Mouse (Mus musculus) left cerebral cortex, adult 18-20 months (tissue): Measurements from ENCODE around the gene Olfr467. TPM values are rescaled to one million over a fixed set of nuclear protein-coding genes. Genes with fewer than 3 reads are reported as not detected.
"Not testable (repeated sequence)": the region's sequence is repeated elsewhere in the genome, so short reads cannot be mapped to it uniquely, and the experiment has no call there.

Experiments used
- DNase-seq, 2 experiments: peaks; one replicate each; pipeline ENCODE4 v3.0.0; 2021 to 2022; ENCODE audit warnings: low spot score in 2 of 2, mixed read lengths in 1 of 2
- long read RNA-seq, 2 experiments: library from polyadenylated mRNA; stranded (forward); transcript quantifications; one replicate each; pipeline ENCODE4 v2.0.0; 2021
- total RNA-seq, 2 experiments: library from RNA; stranded (reverse); gene quantifications; 2 replicates each; pipeline ENCODE4 v1.2.3; 2021

Gene Olfr467
- total RNA-seq: not detected
- long read RNA-seq, experiment 1: 0 reads
- long read RNA-seq, experiment 2: 0 reads

- no peak for DNase-seq
These were observed at the start of gene Olfr467 for GRCm38 (mm10) chr7:107811963-107812362. Olfr467 (plus strand) TSS chr7:107812263.

- DNase-seq: no peak
These were observed 41.3 kb upstream of the Olfr467 start for GRCm38 (mm10) chr7:107770812-107771211.

- no peak for DNase-seq
These were observed 33.8 kb upstream of the Olfr467 start for GRCm38 (mm10) chr7:107778216-107778615.

- DNase-seq: peak in 1 of 2 experiments; percentile 22
These were observed 32.5 kb upstream of the Olfr467 start for GRCm38 (mm10) chr7:107779611-107780010.

GRCm38 (mm10) chr7:107787977-107788620 lies 24.0 kb upstream of the Olfr467 start:
- peak; percentile 12 to 21 for DNase-seq

- no peak for DNase-seq
These were observed 15.6 kb upstream of the Olfr467 start for GRCm38 (mm10) chr7:107796500-107796899.

GRCm38 (mm10) chr7:107801108-107801507 lies 11.0 kb upstream of the Olfr467 start, which contains the start of gene Ovch2:
Ovch2 (minus strand) TSS chr7:107801208.
- DNase-seq: no peak

- no peak for DNase-seq
These were observed 9.9 kb upstream of the Olfr467 start for GRCm38 (mm10) chr7:107802138-107802537.

- DNase-seq: no peak
These were observed 7.4 kb downstream of the Olfr467 start for GRCm38 (mm10) chr7:107819442-107819841.

- DNase-seq: not testable (repeated sequence)
These were observed 11.8 kb downstream of the Olfr467 start for GRCm38 (mm10) chr7:107823867-107824266.

- not testable (repeated sequence) for DNase-seq
These were observed 13.4 kb downstream of the Olfr467 start, which contains the start of gene Olfr469 for GRCm38 (mm10) chr7:107825441-107825840. Olfr469 (minus strand) TSS chr7:107825541.

- DNase-seq: no peak
These were observed 29.7 kb downstream of the Olfr467 start for GRCm38 (mm10) chr7:107841719-107842118.

- not testable (repeated sequence) for DNase-seq
These were observed 35.3 kb downstream of the Olfr467 start, which contains the start of gene Olfr470 for GRCm38 (mm10) chr7:107847390-107847789. Olfr470 (minus strand) TSS chr7:107847490.

Other genes with a start within 250 kb of the Olfr467 start
- 10 to 100 TPM; 10.3 to 10.8 TPM for gene Olfml1, start 244.8 kb upstream of the Olfr467 start, total RNA-seq
- 1 to 10 TPM; 7.1 to 7.6 TPM for gene Ppfibp2, start 217.1 kb upstream of the Olfr467 start, total RNA-seq
- not detected for gene 5330417H12Rik, start 187.1 kb upstream of the Olfr467 start, total RNA-seq
- gene Cyb5r2, start 54.2 kb upstream of the Olfr467 start, total RNA-seq: not detected
- not detected for gene Ovch2, start 11.1 kb upstream of the Olfr467 start, total RNA-seq
- gene Olfr469, start 13.3 kb downstream of the Olfr467 start, total RNA-seq: not detected
- gene Olfr470, start 35.2 kb downstream of the Olfr467 start, total RNA-seq: not detected
- not detected for gene Olfr472, start 85.6 kb downstream of the Olfr467 start, total RNA-seq
- gene Olfr473, start 118.2 kb downstream of the Olfr467 start, total RNA-seq: not detected
- not detected for gene Olfr474, start 142.4 kb downstream of the Olfr467 start, total RNA-seq
- not detected for gene Olfr476, start 152.5 kb downstream of the Olfr467 start, total RNA-seq
- gene Olfr477, start 174.4 kb downstream of the Olfr467 start, total RNA-seq: not detected
- not detected for gene Olfr478, start 221.7 kb downstream of the Olfr467 start, total RNA-seq
- not detected for gene Olfr479, start 238.4 kb downstream of the Olfr467 start, total RNA-seq